Mouse (Mus musculus) kidney, adult 2 months (tissue): ENCODE measurements around the gene Wsb1.

Experiments used
- CTCF ChIP-seq: fragments of 200-500 bp; conservative IDR thresholded peaks from 2 replicates; pipeline ENCODE4 v1.5.1; 2011; ENCODE audit warnings: low read depth, mild to moderate bottlenecking, control low read depth, low read length, moderate library complexity, mixed read lengths; ENCODE audit not compliant: insufficient read depth, insufficient read length
- POLR2A ChIP-seq: fragments of 200-500 bp; IDR thresholded peaks from one replicate; pipeline ENCODE4 v1.6.1; 2011; ENCODE audit warnings: low read depth, low read length, control low read depth

- TF ChIP-seq POLR2A = no peak
- no peak for TF ChIP-seq CTCF
These were observed 38.9 kb downstream of the Wsb1 start for GRCm38 (mm10) chr11:79215539-79215938.
